Mouse (Mus musculus) cerebellum, adult 11 months (tissue): ENCODE data around the gene Tmem138.
"Not testable (repeated sequence)": the region's sequence is repeated elsewhere in the genome, so short reads cannot be mapped to it uniquely, and the experiment has no call there.

Experiments
- DNase-seq: peaks from one replicate; pipeline ENCODE4 v3.0.0; 2022

Tmem138 gene

DNA sequence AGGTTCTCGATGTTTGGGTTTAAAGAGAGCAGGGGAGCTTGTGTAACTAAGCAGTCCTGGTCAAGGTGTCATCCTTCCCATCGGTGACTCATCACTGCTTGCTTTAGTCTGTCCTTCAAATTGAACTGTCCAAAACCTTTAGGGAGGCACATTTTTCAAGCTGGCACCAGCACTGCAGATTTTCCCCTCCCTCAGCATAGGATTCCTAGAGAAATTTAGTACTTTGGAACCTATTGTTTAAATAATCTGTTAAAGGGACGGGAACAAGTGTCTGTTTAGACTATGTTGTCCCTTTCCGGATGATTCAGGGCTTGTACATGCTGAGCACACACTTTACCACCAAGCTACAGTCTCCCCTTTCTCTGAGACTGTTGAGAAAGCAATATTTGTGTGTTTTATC lies 11.9 kb downstream of the Tmem138 start:
- no peak for DNase-seq

DNA sequence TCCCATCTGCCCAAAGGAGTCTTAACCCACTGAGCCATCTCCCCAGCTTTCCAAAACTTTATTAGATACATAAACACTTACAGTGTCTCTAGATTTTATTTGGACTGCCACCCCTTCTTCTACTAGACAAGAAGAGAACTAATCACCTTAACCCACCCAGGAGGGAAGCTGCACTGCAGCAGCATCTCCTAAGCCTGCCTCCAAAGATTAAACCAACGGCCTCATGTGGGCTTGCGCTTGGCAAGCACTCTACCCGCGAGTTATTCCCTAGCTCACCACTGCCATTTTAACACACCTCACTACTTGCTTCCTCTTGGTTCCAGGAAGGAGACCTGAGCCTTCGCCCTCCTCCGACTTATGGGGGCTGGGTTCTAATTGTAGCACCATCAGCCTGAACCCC lies 12.9 kb downstream of the Tmem138 start:
- DNase-seq = no peak

DNA sequence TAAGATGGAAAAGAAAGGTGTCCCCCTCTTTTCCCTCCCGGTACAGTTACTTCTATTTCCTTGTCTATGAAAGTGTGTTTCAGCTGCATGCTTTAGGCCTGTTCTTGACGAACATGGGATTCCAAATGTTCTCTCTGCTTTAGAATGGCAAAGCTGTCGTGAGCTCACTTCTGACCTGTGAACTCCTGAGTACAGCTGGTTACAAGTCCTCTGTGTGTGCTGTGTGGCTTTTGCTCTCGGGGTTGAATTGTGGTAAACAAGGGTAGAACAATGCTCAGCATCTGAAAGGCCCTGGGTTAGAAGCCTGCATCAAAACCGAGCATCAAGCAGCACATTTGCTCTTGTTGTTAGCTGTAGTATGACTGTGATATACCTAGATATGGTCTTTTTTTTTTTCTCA lies 14.8 kb downstream of the Tmem138 start:
- DNase-seq = no peak

DNA sequence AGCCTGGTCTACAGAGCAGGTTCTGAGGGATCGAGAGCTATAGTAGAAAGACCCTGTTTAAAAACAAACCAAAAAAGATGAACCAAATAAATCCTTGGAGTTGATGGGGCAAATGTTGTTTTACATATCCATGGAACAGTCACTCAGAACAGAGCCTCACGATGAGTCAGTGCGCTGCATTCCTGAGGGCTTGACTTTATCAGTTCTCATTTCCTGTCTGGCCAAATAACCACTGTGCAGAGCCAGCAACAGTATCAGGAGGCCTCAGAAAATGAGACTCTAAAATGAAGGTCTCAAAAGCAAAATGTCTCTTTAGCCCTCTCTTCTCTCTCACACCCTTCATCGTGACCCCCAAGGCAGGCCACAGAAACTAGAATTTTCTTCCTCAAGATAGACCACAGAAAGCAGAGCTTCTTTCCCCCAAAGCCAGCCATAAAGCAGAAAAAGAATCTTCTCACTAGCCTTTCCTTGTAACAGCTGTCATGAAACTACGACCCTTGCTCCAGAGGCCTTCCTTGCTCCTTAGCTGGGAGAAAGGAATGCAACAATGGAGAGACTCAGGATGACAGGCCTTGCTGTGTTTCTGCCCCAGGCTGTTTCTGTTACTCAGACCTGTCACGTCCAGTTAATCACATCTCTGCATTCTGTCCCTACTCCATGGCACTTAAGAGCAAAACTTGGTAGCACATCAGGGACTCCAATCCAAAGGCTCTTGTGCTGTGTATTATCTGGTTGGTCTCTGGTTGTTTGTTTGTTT lies 15.4 kb downstream of the Tmem138 start:
- DNase-seq = no peak

DNA sequence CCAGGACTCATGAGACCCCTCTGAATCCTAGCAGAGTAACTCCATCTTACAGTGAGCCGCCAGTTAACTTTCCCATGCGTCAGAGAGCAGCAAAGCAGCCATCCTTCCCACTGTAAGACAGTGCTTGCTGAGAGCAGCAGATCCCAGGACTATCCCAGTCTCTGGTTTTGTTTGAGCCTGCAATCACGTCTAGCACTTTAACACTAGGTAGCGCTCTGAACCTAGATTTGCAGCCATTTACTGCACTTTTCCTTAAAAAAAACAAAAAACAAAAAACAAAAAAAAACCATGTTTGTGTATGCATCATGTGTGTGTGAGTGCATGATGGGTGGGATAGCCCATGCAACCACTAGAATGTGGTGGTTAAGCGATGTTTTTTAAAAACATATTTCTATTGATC lies 17.1 kb downstream of the Tmem138 start:
- DNase-seq = no peak

DNA sequence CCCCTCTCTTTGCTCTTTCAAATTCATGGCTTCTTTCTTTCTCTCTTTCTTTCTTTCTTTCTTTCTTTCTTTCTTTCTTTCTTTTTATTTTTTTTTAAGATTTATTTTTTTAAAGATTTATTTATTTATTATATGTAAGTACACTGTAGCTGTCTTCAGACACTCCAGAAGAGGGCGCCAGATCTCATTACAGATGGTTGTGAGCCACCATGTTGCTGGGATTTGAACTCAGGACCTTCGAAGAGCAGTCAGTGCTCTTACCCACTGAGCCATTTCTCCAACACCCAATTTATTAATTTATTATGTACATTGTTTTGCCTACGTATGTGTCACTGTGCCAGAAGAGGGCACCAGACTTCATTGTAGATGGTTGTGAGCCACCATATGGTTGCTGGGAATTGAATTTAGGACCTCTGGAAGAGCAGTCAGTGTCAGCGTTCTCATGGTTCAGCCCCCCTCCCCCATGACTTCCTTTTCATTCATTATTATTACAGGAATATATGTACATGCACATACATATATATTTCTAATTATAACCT lies 19.3 kb downstream of the Tmem138 start:
- DNase-seq = not testable (repeated sequence)

DNA sequence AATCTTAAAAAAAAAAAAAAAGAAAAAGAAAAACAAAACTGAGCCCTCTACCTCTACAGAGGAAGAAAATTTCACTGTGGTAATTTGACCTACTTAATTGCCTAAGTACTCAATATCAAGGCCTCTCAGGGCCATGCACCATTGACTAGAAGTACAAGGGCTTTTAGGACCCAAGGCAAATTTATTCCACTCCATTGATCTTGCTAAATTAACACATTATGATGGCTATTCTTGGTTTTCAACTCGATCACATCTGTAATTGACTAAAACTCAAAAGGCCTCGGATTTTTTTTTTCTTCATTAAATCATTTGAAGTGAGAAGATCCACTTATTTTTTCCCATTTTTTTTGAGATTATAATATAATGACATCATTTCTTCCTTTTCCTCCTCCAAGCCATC lies 19.7 kb downstream of the Tmem138 start:
- no peak for DNase-seq

DNA sequence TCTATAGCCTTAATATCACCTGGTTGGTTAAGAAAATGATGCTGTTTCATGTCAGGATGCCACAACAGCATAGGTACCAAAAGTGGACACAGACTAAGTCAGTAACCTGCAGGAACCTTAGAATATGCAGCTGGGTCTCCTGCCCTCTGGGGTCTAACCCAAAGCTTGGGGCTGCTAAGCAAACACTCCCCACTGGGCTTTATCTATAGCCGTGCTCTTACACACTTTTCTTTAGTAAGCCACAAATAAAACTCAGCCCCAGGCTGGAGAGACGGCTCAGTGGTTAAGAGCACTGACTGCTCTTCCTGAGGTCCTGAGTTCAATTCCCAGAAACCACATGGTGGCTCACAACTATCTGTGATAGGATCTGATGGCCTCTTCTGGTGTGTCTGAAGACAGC lies 20.2 kb downstream of the Tmem138 start:
- no peak for DNase-seq

DNA sequence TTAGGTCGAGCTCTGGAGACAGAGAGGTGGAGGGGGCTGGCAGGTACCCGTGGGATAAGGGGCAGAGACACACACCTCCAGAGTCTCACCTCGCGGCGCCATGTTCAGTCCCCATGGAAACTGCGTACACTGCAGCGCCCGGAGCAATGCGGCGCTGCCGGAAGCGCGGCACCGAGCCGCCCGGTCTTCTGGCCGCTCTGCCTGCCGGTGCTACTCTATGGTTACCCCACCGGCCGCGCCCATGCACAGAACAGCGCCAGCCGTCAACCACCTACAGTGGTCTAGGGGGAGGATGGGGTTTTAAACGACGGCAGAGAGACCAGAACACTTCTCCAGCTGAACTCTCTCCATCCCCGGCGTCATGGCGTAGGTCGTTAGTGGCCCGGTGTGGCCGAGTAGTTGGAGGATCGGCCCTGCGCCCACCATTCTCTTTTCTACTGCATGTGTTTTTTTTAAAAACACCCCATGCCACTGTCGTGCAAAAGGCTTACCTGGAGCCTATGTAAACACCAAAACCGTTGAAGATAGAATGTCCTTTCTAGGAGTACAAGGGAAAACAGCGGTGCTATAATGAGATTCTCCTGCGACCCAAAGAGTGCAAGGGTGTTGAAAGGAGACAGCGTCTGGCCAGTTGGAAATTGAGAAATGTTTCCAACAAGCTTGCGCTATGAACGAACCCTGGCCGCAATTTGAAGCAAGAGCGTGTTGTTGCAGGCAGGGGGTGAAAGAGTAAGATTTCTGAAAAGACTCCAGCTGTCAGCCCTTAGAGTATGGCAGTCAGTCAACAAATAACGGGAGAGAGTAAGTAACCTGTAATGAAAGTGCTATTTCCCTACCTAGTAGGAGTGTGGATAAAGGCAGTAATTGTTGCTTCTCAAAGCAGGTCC lies 21.3 kb downstream of the Tmem138 start, which contains the start of gene Tmem216:
Gene Tmem216 (minus strand): TSS at position 615 of the 887 bp plus-strand sequence.
- DNase-seq = peak; percentile 78

DNA sequence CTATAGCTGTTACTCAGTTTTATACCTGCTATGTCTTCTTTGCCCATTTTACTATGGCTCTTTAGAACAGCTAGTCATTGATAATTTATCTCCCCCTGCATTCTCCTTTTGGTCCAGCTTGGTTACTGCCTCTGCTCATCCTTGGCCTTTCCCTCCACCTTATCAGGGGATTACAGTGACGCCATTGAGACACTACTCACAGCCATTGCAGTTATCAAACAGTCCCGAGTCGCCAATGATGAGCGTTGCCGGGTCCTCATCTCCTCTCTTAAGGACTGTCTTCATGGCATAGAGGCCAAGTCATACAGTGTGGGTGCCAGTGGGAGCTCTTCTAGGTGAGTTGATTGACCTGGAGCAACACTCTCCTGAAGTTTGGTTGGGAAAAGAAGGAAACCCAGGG lies 37.7 kb downstream of the Tmem138 start:
- DNase-seq = no peak

DNA sequence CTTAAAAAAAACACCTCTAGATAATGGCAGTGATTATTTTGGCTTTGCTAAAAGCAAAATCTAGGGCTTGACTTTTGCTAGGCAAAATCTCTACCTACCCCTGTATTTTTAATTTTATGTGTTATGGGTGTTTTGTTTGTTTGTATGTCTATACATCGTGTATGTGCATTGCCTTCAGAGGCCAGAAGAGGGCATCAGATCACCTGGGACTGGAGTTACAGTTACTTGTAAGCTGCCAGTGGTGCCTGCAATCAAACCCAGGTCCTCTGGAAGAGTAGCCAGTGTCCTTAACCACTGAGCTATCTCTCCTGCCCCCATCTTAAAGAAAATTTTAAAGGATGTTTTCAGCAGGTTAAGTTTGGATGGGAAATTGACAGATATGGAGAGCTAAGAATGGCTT lies 47.1 kb downstream of the Tmem138 start:
- no peak for DNase-seq

DNA sequence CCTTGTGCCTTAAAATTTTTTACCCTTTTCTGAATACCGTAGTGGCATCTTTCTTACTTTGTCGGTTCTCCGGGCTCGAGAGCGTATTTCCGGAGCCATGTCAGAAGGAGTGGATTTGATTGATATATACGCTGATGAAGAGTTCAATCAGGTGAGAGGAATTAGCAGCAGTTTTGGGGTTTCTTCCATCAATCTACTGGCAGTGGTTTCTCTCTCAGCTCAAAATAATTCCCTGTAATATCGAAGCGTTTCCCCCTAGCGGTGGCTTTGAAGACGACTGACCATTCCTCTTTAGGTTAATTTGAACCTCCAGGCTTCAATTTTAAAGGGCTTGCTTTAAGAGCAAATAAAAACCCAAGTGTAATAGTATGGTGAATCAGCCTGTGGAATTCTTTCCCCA lies 51.3 kb downstream of the Tmem138 start, which contains the start of gene Sdhaf2:
Gene Sdhaf2 (minus strand): TSS at position 233 of the 400 bp plus-strand sequence.
- peak; percentile 27 for DNase-seq

DNA sequence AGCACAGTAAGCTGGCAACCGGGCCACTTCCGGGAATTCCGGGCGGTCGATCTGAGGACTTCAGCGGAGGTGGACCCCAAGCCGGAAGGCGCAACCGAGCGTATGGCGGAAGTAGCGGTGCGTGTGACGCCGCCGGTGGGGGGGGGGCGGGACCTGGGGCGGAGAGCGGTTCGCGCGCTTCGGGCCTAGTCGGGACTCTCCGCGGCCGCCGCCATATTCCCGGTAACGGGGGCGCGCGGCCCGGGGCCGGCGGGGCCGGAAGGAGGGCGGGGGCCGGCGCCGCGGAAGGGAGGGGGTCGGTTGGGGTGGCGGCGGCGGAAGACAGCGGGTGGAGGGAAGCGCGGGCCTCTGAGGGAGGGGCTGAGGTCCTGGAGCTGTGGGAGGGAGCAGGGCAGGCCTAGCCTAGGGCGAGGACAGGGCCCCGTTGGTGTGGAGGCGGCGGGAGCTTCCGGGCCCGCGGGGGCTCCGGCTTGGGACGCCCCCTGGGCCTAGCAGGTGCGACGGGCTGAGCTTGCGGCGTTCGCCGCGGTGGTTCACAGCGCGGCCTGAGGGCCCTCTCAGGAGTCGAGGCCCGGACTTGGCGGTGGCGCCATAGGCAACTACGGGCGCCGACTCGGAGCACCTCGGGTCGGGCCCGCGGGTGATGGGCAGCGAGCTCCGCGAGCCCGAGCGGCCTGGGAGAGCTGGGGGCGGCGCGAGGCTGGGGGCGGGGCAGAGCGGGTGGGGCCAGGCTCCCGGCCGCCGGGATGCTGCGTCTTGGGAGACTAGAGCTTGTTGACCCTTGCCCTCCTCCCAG lies 51.9 kb downstream of the Tmem138 start, which contains the start of gene Cpsf7:
Gene Cpsf7 (plus strand): TSS at position 161 of the 796 bp plus-strand sequence.
- DNase-seq = peak; percentile 82

DNA sequence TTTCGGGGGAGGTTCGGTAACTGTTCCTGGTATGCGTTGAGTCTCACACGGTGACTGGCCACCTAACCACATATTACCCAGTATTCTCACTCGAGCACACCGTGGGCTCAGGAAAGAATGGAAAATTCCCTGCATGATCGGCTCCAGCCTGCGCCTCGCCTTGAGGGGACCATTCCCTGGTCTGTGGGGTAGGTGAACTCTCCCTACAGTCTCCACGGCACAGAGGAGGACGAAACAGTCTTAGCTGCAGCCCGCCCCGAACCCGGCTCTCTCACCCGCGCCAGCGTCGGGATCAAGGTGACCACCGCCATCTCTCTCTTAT lies 52.4 kb downstream of the Tmem138 start:
- no peak for DNase-seq

DNA sequence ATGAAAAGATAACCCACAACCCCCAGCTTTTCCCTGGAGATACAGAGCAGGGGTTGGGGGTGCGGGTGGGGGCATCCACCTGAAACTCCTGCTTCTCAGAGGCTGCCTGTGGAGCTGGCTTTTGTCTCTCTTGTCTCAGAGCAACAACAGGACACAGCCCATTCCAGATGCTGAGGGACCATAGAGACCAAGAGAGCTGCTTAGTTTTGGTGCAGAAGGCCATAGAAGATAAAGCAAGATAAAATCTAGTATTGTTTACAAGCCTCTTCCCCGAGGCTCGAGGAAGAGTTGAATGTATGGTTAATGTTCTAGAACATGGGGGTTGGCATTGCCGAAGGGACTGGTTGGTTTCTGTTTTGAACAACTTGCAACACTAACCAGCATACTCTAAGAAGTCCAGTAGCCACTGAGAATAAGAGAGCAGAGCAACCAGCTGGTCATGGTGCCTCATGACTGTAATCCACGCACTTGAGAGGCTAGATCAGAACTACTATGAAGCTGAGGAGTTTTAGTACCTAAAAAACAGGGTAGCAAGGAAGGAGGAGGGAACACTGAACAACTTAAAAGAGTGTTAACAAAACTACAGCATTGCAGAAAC lies 53.6 kb downstream of the Tmem138 start:
- DNase-seq = no peak

DNA sequence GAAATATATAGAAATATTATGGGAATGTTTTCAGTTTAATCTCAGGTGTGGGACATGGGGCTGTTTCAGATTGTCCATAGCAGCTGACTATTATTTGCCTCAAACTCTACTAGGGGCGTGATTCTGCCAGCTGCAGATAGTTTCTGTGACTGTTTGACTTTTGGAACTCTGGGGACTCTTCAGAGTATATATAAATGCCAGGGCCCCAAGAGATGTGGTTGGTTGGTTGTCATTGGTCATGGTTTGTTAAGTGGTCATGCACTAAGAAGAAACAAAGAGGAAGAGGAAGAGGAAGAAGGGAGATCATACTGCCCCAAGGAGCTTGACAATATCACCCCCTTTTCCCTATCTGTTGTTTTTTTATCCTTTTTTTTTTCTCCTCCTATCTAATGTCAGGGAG lies 55.2 kb downstream of the Tmem138 start:
- no peak for DNase-seq
